Mouse (Mus musculus): ENCODE data around the gene Basp1. TPM values are rescaled to one million over a fixed set of nuclear protein-coding genes. Genes with fewer than 3 reads are reported as not detected.
A peak's percentile ranks its signal among the peaks of the same experiment; 100 is the strongest.

The Basp1 gene
- polyA plus RNA-seq, 1 experiment from 2014 or later = 231 TPM

DNA sequence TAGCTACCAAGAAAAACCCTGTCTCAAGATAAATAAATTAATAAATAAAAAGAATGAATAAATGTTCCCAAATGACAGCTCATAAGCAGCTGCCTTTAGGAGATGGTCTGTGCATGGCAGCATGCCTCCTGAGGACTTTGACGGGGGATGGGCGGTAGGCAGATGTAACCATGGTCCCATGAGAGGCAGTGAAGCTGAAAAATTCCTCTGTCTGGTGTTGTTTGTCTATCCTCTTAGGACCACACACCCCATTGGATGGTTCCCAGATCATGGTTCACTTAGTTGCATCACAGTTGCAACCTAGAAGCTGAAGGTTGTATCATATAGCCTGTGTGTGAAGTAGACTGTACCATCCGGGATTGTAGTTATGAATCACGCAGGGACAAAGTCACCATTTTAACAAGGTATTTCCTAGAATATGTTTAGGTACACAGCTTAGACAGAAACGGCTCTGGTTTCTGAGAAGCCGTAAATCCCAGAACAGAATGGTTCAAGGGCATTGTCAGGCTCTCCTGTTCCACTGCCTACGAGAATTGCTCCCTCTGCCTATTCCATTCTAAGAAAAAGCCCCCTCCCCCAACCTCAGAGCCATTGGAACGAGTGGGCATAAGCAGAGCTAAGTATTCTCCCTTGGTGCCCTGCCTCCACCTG is 29.7 kb upstream of the Basp1 start:
- Histone ChIP-seq H3K27ac (no peak overlapping the region), H3K4me2 (no peak overlapping the region), H3K9me3 (no peaks in the 10 kb centered on the region), H3K36me3 (replicated peaks) (no peaks in the 10 kb centered on the region), H3K9ac (no peak overlapping the region), H3K4me3 (replicated peaks) (no peak overlapping the region), H3K27me3 (peaks cover 58% of the 10 kb centered on the region), H3K4me1 (peaks cover 13% of the 10 kb centered on the region)
- ATAC-seq (ENCODE audit: low FRiP score) = no peak
- 80% methylated on average over 8 of the region's 8 CpGs for WGBS

- Histone ChIP-seq H3K36me3 (replicated peaks) (no peaks in the 10 kb centered on the region), H3K9me3 (no peaks in the 10 kb centered on the region), H3K4me3 (replicated peaks) (no peak overlapping the region), H3K9ac (no peak overlapping the region), H3K27me3 (peaks cover 60% of the 10 kb centered on the region), H3K4me2 (no peak overlapping the region), H3K4me1 (peaks cover 13% of the 10 kb centered on the region), H3K27ac (no peak overlapping the region)
- ATAC-seq (ENCODE audit: low FRiP score) = no peak
- 76% methylated on average over 9 of the region's 9 CpGs for WGBS
These were observed 28.3 kb upstream of the Basp1 start for GRCm38 (mm10) chr15:25441868-25442185.

DNA sequence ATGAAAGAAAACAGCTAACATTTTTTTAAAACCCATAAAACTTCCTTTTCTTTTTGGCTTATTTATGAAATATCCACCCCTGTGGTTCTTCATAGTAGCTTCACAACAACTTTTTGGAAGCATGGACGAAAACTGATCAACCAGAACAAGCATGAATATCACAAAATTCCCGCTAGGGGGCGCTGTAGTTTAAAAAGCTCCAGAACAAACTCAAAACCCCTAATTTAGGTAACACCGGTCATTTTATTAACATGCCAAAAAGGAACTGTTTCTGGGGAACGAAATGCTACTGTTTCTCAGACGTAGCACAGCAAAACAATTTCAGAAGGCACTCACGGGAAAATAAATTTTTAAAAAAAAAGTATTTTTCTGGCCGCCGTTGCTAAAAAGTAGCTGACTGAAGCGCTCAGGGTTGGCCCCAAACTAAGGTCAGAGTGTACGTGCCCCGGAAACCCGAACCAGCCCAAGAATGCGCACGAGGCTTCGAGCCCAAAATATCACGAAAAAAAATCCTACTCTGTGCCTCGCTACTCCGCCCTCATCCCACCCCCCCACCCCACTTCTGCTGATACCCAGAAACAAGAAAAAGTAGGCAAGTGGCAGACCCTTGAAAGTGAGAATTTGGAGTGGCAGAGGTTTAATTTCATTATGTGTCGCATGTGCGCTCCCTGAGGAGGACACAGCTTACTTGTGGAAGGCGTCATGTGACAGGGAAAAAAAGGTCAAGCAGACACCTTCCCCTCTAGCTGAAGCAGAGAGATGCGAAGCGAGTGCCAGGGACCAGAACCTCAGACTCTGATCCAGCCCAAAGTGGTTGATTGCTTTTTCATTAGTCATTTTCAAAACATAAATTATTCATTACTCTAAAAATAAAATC is 27.7 kb upstream of the Basp1 start:
- Histone ChIP-seq H3K36me3 (replicated peaks) (no peaks in the 10 kb centered on the region), H3K9me3 (no peaks in the 10 kb centered on the region), H3K27me3 (peaks cover 61% of the 10 kb centered on the region), H3K4me1 (peaks cover 13% of the 10 kb centered on the region), H3K4me2 (peak overlapping the region; percentile 29), H3K4me3 (replicated peaks) (no peak overlapping the region), H3K9ac (no peak overlapping the region), H3K27ac (no peak overlapping the region)
- 22% methylated on average over 24 of the region's 24 CpGs for WGBS
- no peak for ATAC-seq (ENCODE audit: low FRiP score)

GRCm38 (mm10) chr15:25440317-25440716 is 26.8 kb upstream of the Basp1 start:
- no peaks in the 10 kb centered on the region for H3K9me3 ChIP-seq
- ATAC-seq (ENCODE audit: low FRiP score) = no peak
- no peak overlapping the region for H3K4me3 ChIP-seq (replicated peaks)
- WGBS = 86% methylated on average over 8 of the region's 8 CpGs
- no peak overlapping the region for H3K27ac ChIP-seq
- no peaks in the 10 kb centered on the region for H3K36me3 ChIP-seq (replicated peaks)
- no peak overlapping the region for H3K4me2 ChIP-seq
- peaks cover 4% of the 10 kb centered on the region for H3K4me1 ChIP-seq
- H3K9ac ChIP-seq = no peak overlapping the region
- H3K27me3 ChIP-seq = peaks cover 53% of the 10 kb centered on the region

GRCm38 (mm10) chr15:25432341-25432740 is 18.8 kb upstream of the Basp1 start:
- Histone ChIP-seq H3K36me3 (replicated peaks) (no peaks in the 10 kb centered on the region), H3K27ac (no peak overlapping the region), H3K27me3 (0 out of 2 replicates have a peak, but pooled peaks cover 4% of the 10 kb centered on the region), H3K4me2 (no peak overlapping the region), H3K9ac (no peak overlapping the region), H3K9me3 (no peaks in the 10 kb centered on the region), H3K4me3 (replicated peaks) (no peak overlapping the region), H3K4me1 (no peaks in the 10 kb centered on the region)
- ATAC-seq (ENCODE audit: low FRiP score) = no peak
- WGBS = 11% methylated on average over 1 of the region's 1 CpGs

- Histone ChIP-seq H3K27ac (no peak overlapping the region), H3K4me1 (no peaks in the 10 kb centered on the region), H3K9ac (no peak overlapping the region), H3K9me3 (no peaks in the 10 kb centered on the region), H3K4me3 (replicated peaks) (no peak overlapping the region), H3K27me3 (no peaks in the 10 kb centered on the region), H3K36me3 (replicated peaks) (no peaks in the 10 kb centered on the region), H3K4me2 (no peak overlapping the region)
- no peak for ATAC-seq (ENCODE audit: low FRiP score)
- WGBS = 90% methylated on average over 3 of the region's 3 CpGs
These were observed 16.6 kb upstream of the Basp1 start for GRCm38 (mm10) chr15:25430167-25430566.

- Histone ChIP-seq H3K36me3 (replicated peaks) (no peaks in the 10 kb centered on the region), H3K4me2 (no peak overlapping the region), H3K4me3 (replicated peaks) (no peak overlapping the region), H3K27ac (no peak overlapping the region), H3K9ac (no peak overlapping the region), H3K27me3 (no peaks in the 10 kb centered on the region), H3K9me3 (no peaks in the 10 kb centered on the region), H3K4me1 (no peaks in the 10 kb centered on the region)
- no peak for ATAC-seq (ENCODE audit: low FRiP score)
- WGBS = 68% methylated on average over 7 of the region's 7 CpGs
These were observed 15.4 kb upstream of the Basp1 start for GRCm38 (mm10) chr15:25429007-25429406.

DNA sequence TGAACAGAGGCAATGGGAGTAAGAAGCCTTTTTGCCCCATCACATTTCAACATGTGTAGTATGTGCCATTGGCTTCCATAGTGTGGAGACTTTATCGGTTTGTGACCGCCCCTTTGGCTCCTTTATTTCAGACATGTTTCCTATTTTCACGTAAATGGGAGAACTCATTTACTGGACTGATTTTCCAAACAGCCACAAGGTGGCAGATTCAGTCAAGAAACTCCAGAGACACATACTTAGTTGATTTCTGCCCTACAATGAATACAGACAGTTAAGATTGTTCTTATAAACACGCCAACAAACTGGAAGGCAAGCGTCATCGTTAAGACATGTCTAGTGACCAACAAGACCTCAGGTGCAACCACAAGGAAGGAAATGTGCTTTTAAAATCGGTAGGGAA is 15.0 kb upstream of the Basp1 start:
- H3K4me2 ChIP-seq = no peak overlapping the region
- no peak for ATAC-seq (ENCODE audit: low FRiP score)
- H3K36me3 ChIP-seq (replicated peaks) = no peaks in the 10 kb centered on the region
- no peaks in the 10 kb centered on the region for H3K4me1 ChIP-seq
- 52% methylated on average over 7 of the region's 7 CpGs for WGBS
- H3K27ac ChIP-seq = no peak overlapping the region
- H3K27me3 ChIP-seq = no peaks in the 10 kb centered on the region
- no peak overlapping the region for H3K9ac ChIP-seq
- H3K4me3 ChIP-seq (replicated peaks) = no peak overlapping the region
- no peaks in the 10 kb centered on the region for H3K9me3 ChIP-seq

- no peaks in the 10 kb centered on the region for H3K27me3 ChIP-seq
- WGBS = 95% methylated on average over 9 of the region's 9 CpGs
- H3K4me3 ChIP-seq (replicated peaks) = no peak overlapping the region
- peaks cover 6% of the 10 kb centered on the region; the same call in 1 of the 2 replicates for H3K9me3 ChIP-seq
- H3K9ac ChIP-seq = no peak overlapping the region
- peaks cover 30% of the 10 kb centered on the region for H3K4me1 ChIP-seq
- ATAC-seq (ENCODE audit: low FRiP score) = no peak
- H3K4me2 ChIP-seq = no peak overlapping the region
- H3K27ac ChIP-seq = no peak overlapping the region
- H3K36me3 ChIP-seq (replicated peaks) = no peaks in the 10 kb centered on the region
These were observed 6.7 kb upstream of the Basp1 start for GRCm38 (mm10) chr15:25420266-25420665.

DNA sequence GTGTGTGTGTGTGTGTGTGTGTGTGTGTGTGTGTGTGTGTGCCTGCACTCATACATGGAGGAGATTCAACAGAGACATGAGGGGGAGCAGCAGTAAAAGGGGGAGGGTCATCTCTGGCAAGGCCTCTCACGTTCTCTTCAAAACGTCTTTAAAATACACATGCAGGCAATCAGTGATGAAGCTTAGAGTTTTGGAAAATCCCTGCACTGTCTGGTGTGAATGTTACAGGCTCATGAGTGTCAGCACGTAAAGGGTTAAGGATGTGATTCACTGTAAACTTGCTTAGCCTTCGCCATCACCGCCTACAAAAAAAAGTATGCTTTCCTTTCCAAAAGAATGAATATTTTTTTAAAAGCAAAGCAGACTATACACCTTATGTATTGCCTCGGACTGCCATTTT is 2.8 kb upstream of the Basp1 start:
- no peaks in the 10 kb centered on the region for H3K36me3 ChIP-seq (replicated peaks)
- H3K4me1 ChIP-seq = peaks cover 31% of the 10 kb centered on the region
- H3K9ac ChIP-seq = peak overlapping the region; percentile 44; the same call in 1 of the 2 replicates
- H3K27me3 ChIP-seq = no peaks in the 10 kb centered on the region
- peak overlapping the region; percentile 64 for H3K4me2 ChIP-seq
- peaks cover 3% of the 10 kb centered on the region; the same call in 1 of the 2 replicates for H3K9me3 ChIP-seq
- no peak for ATAC-seq (ENCODE audit: low FRiP score)
- peak overlapping the region; percentile 69 for H3K4me3 ChIP-seq (replicated peaks)
- WGBS = 42% methylated on average over 6 of the region's 6 CpGs
- H3K27ac ChIP-seq = 0 out of 2 replicates have a peak overlapping the region, but pooled peaks have one; percentile 42

GRCm38 (mm10) chr15:25415958-25416357 is 2.4 kb upstream of the Basp1 start:
- H3K9ac ChIP-seq = peak overlapping the region; percentile 44; the same call in 1 of the 2 replicates
- ATAC-seq (ENCODE audit: low FRiP score) = no peak
- H3K27ac ChIP-seq = 0 out of 2 replicates have a peak overlapping the region, but pooled peaks have one; percentile 42

GRCm38 (mm10) chr15:25414747-25415119 is 1.2 kb upstream of the Basp1 start:
- H3K4me3 ChIP-seq (replicated peaks) = peak overlapping the region; percentile 69
- no peaks in the 10 kb centered on the region for H3K9me3 ChIP-seq
- peak overlapping the region; percentile 99 for H3K27ac ChIP-seq
- peak; percentile 33 for ATAC-seq (ENCODE audit: low FRiP score)
- 0 out of 2 replicates have a peak, but pooled peaks cover 1% of the 10 kb centered on the region for H3K36me3 ChIP-seq (replicated peaks)
- no peaks in the 10 kb centered on the region for H3K27me3 ChIP-seq
- H3K9ac ChIP-seq = peak overlapping the region; percentile 95
- peak overlapping the region; percentile 64 for H3K4me2 ChIP-seq
- WGBS = under 1% methylated on average over 14 of the region's 14 CpGs
- H3K4me1 ChIP-seq = peaks cover 40% of the 10 kb centered on the region

More at GRCm38 (mm10) chr15:25415958-25416357, 2.4 kb upstream of the Basp1 start:
- peaks cover 36% of the 10 kb centered on the region for H3K4me1 ChIP-seq
- 37% methylated on average over 4 of the region's 4 CpGs for WGBS
- peak overlapping the region; percentile 69 for H3K4me3 ChIP-seq (replicated peaks)
- H3K36me3 ChIP-seq (replicated peaks) = no peaks in the 10 kb centered on the region
- H3K27me3 ChIP-seq = no peaks in the 10 kb centered on the region
- peak overlapping the region; percentile 64 for H3K4me2 ChIP-seq
- no peaks in the 10 kb centered on the region for H3K9me3 ChIP-seq
